Mouse (Mus musculus) CH12.LX (cell line): Measurements from ENCODE around the gene Plekha4.

Experiments
- CTCF ChIP-seq, 2 experiments: IDR thresholded peaks in 1 of 2; conservative IDR thresholded peaks in 1 of 2; 2 replicates each; pipeline ENCODE4 v1.5.1; 2011 to 2012; ENCODE audit warnings: low read depth in 2 of 2, low read length in 2 of 2, improper control_type of control experiment in 1 of 2, inconsistent platforms in 1 of 2, mild to moderate bottlenecking in 1 of 2, moderate library complexity in 1 of 2
- EP300 ChIP-seq: IDR thresholded peaks from 2 replicates; pipeline ENCODE4 v1.6.1; 2011; ENCODE audit warnings: low read length, improper control_type of control experiment
- ETS1 ChIP-seq: conservative IDR thresholded peaks from 2 replicates; pipeline ENCODE4 v1.6.1; 2012; ENCODE audit warnings: low read depth, mild to moderate bottlenecking, inconsistent platforms, low read length, improper control_type of control experiment, moderate library complexity
- HCFC1 ChIP-seq: IDR thresholded peaks from 2 replicates; pipeline ENCODE4 v1.6.1; 2012; ENCODE audit warnings: low read depth, mild to moderate bottlenecking, inconsistent platforms, low read length, improper control_type of control experiment
- MAX ChIP-seq: IDR thresholded peaks from 2 replicates; pipeline ENCODE4 v1.6.1; 2011; ENCODE audit warnings: low read length, improper control_type of control experiment
- MXI1 ChIP-seq: IDR thresholded peaks from 2 replicates; pipeline ENCODE4 v1.6.1; 2011; ENCODE audit warnings: mild to moderate bottlenecking, low read depth, low read length, improper control_type of control experiment
- MYC ChIP-seq: IDR thresholded peaks from 2 replicates; pipeline ENCODE4 v1.6.1; 2011; ENCODE audit warnings: low read depth, mild to moderate bottlenecking, improper control_type of control experiment, low read length
- NRF1 ChIP-seq: IDR thresholded peaks from 2 replicates; pipeline ENCODE4 v1.6.1; 2014; ENCODE audit warnings: low read depth, mild to moderate bottlenecking, inconsistent platforms, low read length, improper control_type of control experiment, moderate library complexity
- POLR2A ChIP-seq: IDR thresholded peaks from 2 replicates; pipeline ENCODE4 v1.6.1; 2011; ENCODE audit warnings: low read depth, mild to moderate bottlenecking, improper control_type of control experiment, low read length
- SMC3 ChIP-seq: IDR thresholded peaks from 2 replicates; pipeline ENCODE4 v1.6.1; 2011; ENCODE audit warnings: low read depth, low read length, improper control_type of control experiment
- USF1 ChIP-seq: IDR thresholded peaks from 2 replicates; pipeline ENCODE4 v1.6.1; 2014; ENCODE audit warnings: low read depth, mild to moderate bottlenecking, inconsistent platforms, low read length, improper control_type of control experiment

DNA sequence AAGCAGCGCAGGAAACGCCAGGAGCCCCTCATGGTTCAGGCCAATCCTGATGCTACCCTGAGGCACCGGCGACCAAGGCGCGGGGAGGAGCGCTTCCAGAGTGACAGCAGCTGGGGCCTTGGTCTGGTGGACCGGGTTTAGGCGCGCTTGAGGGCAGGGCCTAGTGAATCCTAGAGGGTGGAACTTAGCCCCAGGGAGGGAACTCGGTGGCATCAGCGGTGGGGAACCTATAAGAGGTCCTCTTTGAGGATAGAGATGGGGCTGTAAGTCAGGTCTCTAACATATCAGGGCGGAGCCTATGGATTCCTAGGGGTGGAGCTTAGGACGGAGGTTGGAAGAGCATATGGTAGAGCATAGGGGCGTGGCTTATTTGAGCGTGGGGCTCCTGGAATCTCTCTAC, 10.7 kb upstream of the Plekha4 start:
- TF ChIP-seq CTCF (conservative IDR thresholded peaks at IDR 0.05 in 1 of 2, IDR thresholded peaks at IDR 0.05 in 1 of 2; ENCODE audit: low read depth in 2 of 2, low read length in 2 of 2) (no peak), HCFC1 (no peak), EP300 (no peak), NRF1 (no peak), POLR2A (no peak), MXI1 (no peak), USF1 (no peak), SMC3 (no peak), MAX (no peak), MYC (no peak), ETS1 (no peak)
